Mouse (Mus musculus) midbrain, postnatal 0 days (tissue): ENCODE measurements at regions not wholly inside any gene's neighbourhood (a gene's known extent, or its start where the extent isn't known, plus 50 kb on each side); places are given as distances from the start of the nearest gene placed in this dataset.

Experiments used
- ATAC-seq: fragments of 200-750 bp; cut with Nextera tagmentation; 2 replicates; pipeline ENCODE4 v1.8.0; 2017; ENCODE audit warnings: moderate number of reproducible peaks, mild to moderate bottlenecking, moderate TSS enrichment, moderate library complexity; ENCODE audit not compliant: low FRiP score
- DNase-seq: peaks from one replicate; pipeline ENCODE4 v3.0.0-alpha.2; 2015; ENCODE audit warnings: low spot score
- H3K27ac ChIP-seq: fragments of 300-500 bp; sonication (generic); 2 replicates; pipeline ENCODE4 v1.5.1; 2014; ENCODE audit warnings: low read depth, mild to moderate bottlenecking, low read length, mixed read lengths
- H3K27me3 ChIP-seq: fragments of 300-500 bp; sonication (generic); 2 replicates; pipeline ENCODE4 v1.6.1; 2014; ENCODE audit warnings: low read length, control low read depth, mixed read lengths; ENCODE audit not compliant: insufficient read depth
- H3K36me3 ChIP-seq: fragments of 300-500 bp; sonication (generic); 2 replicates; pipeline ENCODE4 v1.6.1; 2014; ENCODE audit warnings: low read length, control low read depth, mixed read lengths; ENCODE audit not compliant: insufficient read depth
- H3K4me1 ChIP-seq: fragments of 300-500 bp; sonication (generic); 2 replicates; pipeline ENCODE4 v1.6.1; 2014; ENCODE audit warnings: mild to moderate bottlenecking, control low read depth, antibody characterized with exemption, low read length, mixed read lengths; ENCODE audit not compliant: insufficient read depth
- H3K4me2 ChIP-seq: fragments of 300-500 bp; sonication (generic); 2 replicates; pipeline ENCODE4 v1.6.1; 2014; ENCODE audit warnings: low read depth, mild to moderate bottlenecking, low read length, mixed read lengths; ENCODE audit not compliant: poor library complexity, severe bottlenecking
- H3K4me3 ChIP-seq: fragments of 300-500 bp; sonication (generic); 2 replicates; pipeline ENCODE4 v1.5.1; 2014; ENCODE audit warnings: low read depth, mild to moderate bottlenecking, low read length, moderate library complexity
- H3K9ac ChIP-seq: fragments of 300-500 bp; sonication (generic); replicated peaks from 2 replicates; pipeline ENCODE4 v1.6.1; 2014; ENCODE audit warnings: mild to moderate bottlenecking, low read length, moderate library complexity, mixed read lengths; ENCODE audit not compliant: poor library complexity, severe bottlenecking
- H3K9me3 ChIP-seq: fragments of 300-500 bp; sonication (generic); 2 replicates; pipeline ENCODE4 v1.6.1; 2016; ENCODE audit warnings: low read length, control low read depth
- CTCF ChIP-seq: IDR thresholded peaks from 2 replicates; pipeline ENCODE4 v1.5.1; 2016; ENCODE audit warnings: antibody characterized with exemption, mild to moderate bottlenecking
- WGBS: fragments of 180-500 bp; shearing (Covaris S2); extraction: QIAGEN DNeasy Blood & Tissue Kit; methylation state at CpG from one replicate; pipeline ENCODE4 v1.1.7; 2014; 5-methylcytosine and 5-hydroxymethylcytosine counted together

DNA sequence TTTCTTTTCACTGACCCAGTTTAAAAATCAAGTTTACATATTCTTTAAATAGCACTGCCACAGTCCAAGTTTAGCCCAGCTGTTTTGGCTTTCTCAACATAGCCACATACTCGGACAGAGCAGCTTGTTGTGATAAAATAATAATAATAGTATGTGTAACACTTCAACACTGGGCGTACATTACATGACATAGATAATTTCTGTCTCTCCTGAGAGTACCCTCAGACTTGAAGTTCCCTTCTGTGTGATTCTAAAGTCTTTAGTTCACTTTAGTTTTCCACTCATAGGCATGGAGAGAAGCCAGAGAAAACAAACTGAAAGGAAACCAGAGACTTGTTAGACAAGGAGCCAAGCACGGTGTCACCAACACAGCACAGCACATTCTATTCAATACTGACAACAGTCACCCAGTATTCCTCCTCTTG is 136.4 kb downstream of the Slitrk6 start:
- Histone ChIP-seq H3K27ac (no peak overlapping the region), H3K9me3 (no peaks in the 10 kb centered on the region), H3K4me2 (no peak overlapping the region), H3K4me1 (no peaks in the 10 kb centered on the region), H3K36me3 (no peaks in the 10 kb centered on the region), H3K9ac (no peak overlapping the region), H3K27me3 (no peaks in the 10 kb centered on the region), H3K4me3 (no peak overlapping the region)
- ATAC-seq (no peak), DNase-seq (peak; percentile 6)
- no peak for TF ChIP-seq CTCF
- WGBS: 77% methylated on average over 3 of the region's 3 CpGs

DNA sequence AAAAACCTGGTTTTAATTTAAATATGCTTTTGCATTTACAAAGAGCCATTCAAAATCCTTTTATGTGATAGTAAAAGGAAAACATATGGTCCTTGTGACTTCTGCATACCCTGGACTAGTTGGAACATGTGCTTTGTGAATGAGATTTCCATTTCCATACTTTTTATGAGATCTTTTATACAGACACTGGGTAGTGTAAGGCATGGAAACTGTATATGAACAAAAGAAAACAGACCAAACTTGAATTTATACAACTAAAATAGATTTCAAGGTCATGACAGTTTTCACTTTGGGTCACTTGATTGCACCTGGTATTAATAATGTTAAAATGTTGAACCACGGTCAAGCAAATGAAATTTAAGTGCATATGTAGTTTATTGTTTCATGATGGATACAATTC is 138.5 kb downstream of the Slitrk6 start:
- Histone ChIP-seq H3K9ac (no peak overlapping the region), H3K4me1 (no peaks in the 10 kb centered on the region), H3K4me2 (no peak overlapping the region), H3K27me3 (no peaks in the 10 kb centered on the region), H3K4me3 (no peak overlapping the region), H3K36me3 (no peaks in the 10 kb centered on the region), H3K27ac (no peak overlapping the region), H3K9me3 (no peaks in the 10 kb centered on the region)
- DNase-seq (no peak), ATAC-seq (no peak)
- 85% methylated on average over 1 of the region's 1 CpGs for WGBS
- no peak for TF ChIP-seq CTCF

DNA sequence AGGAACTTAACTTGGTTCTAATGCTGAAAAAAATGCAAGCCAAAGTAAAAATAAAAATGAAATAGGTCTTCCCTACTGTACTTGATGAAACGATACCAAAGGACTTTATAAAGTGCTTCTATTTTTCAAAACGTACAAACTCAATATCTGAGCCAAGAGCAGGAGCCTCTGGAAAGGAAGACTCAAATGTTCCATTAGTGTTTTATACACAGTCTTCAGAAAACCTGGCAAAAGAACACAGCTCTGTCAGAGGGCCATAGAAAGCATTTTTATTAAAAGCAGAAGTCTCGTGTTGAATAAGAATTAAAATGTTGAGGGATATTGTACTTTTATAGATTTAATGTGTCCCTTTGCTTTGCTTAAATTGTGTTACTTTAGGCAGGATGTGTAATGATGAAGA is 174.6 kb downstream of the Slitrk6 start:
- no peak for DNase-seq

GRCm38 (mm10) chr14:110570717-110571116 is 184.2 kb downstream of the Slitrk6 start:
- Histone ChIP-seq H3K36me3 (no peaks in the 10 kb centered on the region), H3K9me3 (no peaks in the 10 kb centered on the region), H3K4me3 (no peak overlapping the region), H3K9ac (no peak overlapping the region), H3K4me2 (no peak overlapping the region), H3K27ac (no peak overlapping the region), H3K4me1 (no peaks in the 10 kb centered on the region), H3K27me3 (no peaks in the 10 kb centered on the region)
- ATAC-seq (no peak), DNase-seq (no peak)
- WGBS: 100% methylated on average over 2 of the region's 2 CpGs
- TF ChIP-seq CTCF: no peak

More for the DNA sequence above, 174.6 kb downstream of the Slitrk6 start:
- no peak overlapping the region for H3K9ac ChIP-seq
- no peak for ATAC-seq
- H3K4me3 ChIP-seq: no peak overlapping the region
- no peak overlapping the region for H3K27ac ChIP-seq
- no peaks in the 10 kb centered on the region for H3K4me1 ChIP-seq
- H3K4me2 ChIP-seq: no peak overlapping the region
- H3K9me3 ChIP-seq: no peaks in the 10 kb centered on the region
- no peak for TF ChIP-seq CTCF
- H3K27me3 ChIP-seq: no peaks in the 10 kb centered on the region
- no peaks in the 10 kb centered on the region for H3K36me3 ChIP-seq
- WGBS: 68% methylated on average over 3 of the region's 3 CpGs

GRCm38 (mm10) chr14:110565783-110566445 is 189.0 kb downstream of the Slitrk6 start:
- no peak for DNase-seq
- Histone ChIP-seq H3K9ac (no peak overlapping the region), H3K4me2 (no peak overlapping the region), H3K27ac (no peak overlapping the region), H3K9me3 (no peaks in the 10 kb centered on the region), H3K4me3 (no peak overlapping the region), H3K4me1 (no peaks in the 10 kb centered on the region), H3K36me3 (no peaks in the 10 kb centered on the region), H3K27me3 (no peaks in the 10 kb centered on the region)
- WGBS: 82% methylated on average over 7 of the region's 7 CpGs
- TF ChIP-seq CTCF: no peak
- no peak for ATAC-seq

DNA sequence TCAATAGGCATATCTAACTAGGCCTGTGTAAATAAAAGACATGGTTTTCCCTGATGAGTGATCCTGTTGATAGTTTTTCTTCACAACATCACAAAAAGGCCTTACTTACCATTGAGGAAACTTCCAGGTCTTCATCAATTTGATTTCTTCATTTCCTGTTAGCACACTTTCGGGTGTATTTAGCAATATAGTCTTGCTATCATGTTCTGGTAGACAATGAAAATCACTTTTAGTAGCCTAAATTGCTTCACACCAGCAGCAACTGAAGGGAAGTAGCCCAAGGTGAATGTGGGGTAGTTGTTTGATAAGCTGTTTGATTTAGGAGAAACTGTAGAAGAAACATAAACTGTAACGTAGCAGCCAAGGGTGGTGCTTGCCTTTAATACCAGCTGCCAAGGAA is 190.3 kb downstream of the Slitrk6 start:
- H3K27ac ChIP-seq: no peak overlapping the region
- WGBS: 90% methylated on average over 2 of the region's 2 CpGs
- no peak overlapping the region for H3K4me3 ChIP-seq
- no peaks in the 10 kb centered on the region for H3K9me3 ChIP-seq
- no peak for TF ChIP-seq CTCF
- no peak for DNase-seq
- ATAC-seq: no peak
- no peak overlapping the region for H3K4me2 ChIP-seq
- H3K4me1 ChIP-seq: no peaks in the 10 kb centered on the region
- H3K36me3 ChIP-seq: no peaks in the 10 kb centered on the region
- no peak overlapping the region for H3K9ac ChIP-seq
- no peaks in the 10 kb centered on the region for H3K27me3 ChIP-seq
